Mouse (Mus musculus) left cerebral cortex, adult 2 months (tissue): Measurements from ENCODE around the gene BC049715. TPM values are rescaled to one million over a fixed set of nuclear protein-coding genes. Genes with fewer than 3 reads are reported as not detected.
A peak's percentile ranks its signal among the peaks of the same experiment; 100 is the strongest.
"Not testable (repeated sequence)": the region's sequence is repeated elsewhere in the genome, so short reads cannot be mapped to it uniquely, and the experiment has no call there.

Source experiments
- DNase-seq, 2 experiments: peaks; one replicate each; pipeline ENCODE4 v3.0.0; 2021 to 2022; ENCODE audit warnings: low spot score in 2 of 2, mixed read lengths in 1 of 2; ENCODE audit errors: extremely low spot score in 1 of 2
- H3K27ac ChIP-seq: fragments of 200-600 bp; 2 replicates; pipeline ENCODE4 v1.8.1; 2022
- H3K4me3 ChIP-seq: fragments of 200-600 bp; 2 replicates; pipeline ENCODE4 v1.8.1; 2022
- CTCF ChIP-seq: fragments of 200-600 bp; IDR thresholded peaks from 2 replicates; pipeline ENCODE4 v1.8.1; 2022; ENCODE audit warnings: antibody characterized with exemption, mild to moderate bottlenecking, moderate library complexity
- intact Hi-C: fragments of 180-260 bp; cut with DNase I; formaldehyde crosslinking; loops from one replicate; pipeline ENCODE4 v1.15.1; 2025
- long read RNA-seq, 2 experiments: library from polyadenylated mRNA; stranded (forward); transcript quantifications; one replicate each; pipeline ENCODE4 v2.0.0; 2021; ENCODE audit warnings: borderline mapping rate in 2 of 2
- total RNA-seq, 2 experiments: library from RNA; stranded (reverse); gene quantifications; 2 replicates each; pipeline ENCODE4 v1.2.3; 2021

Gene BC049715
- 1 to 10 TPM; 2.4 to 3.9 TPM for total RNA-seq
- long read RNA-seq, experiment 1: 0 reads
- long read RNA-seq, experiment 2: 0 reads

DNA sequence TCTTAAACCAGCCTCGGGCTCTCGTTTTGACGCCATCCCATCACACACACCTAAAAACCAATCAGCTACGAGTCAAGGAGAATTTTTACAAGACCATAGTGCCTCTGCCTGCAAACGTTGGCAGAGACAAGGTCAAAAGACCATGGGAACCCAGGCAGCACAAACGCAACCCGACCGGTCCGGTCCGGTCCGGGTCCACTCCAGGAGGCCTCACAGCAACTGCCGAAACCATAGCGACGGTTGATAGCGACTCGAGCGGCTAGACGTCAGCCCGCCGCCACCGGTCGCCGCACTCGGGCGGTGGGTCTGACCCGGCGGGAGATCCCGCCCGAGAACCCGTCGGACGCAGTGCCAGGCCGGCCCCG lies at the start of gene BC049715:
Gene BC049715 (plus strand): TSS at position 111 of the 365 bp plus-strand sequence.
- intact Hi-C loops: loop anchor here (1.0 to 10.0 kb wide), 2 partner anchors 23 to 1813 kb away; partner anchors contain the start of genes Ddx47 and Hist4h4
- Histone ChIP-seq H3K27ac (peak within 1 kb of the TSS; percentile 98), H3K4me3 (peak within 1 kb of the TSS; percentile 79)
- TF ChIP-seq CTCF: no peak
- no peak for DNase-seq

DNA sequence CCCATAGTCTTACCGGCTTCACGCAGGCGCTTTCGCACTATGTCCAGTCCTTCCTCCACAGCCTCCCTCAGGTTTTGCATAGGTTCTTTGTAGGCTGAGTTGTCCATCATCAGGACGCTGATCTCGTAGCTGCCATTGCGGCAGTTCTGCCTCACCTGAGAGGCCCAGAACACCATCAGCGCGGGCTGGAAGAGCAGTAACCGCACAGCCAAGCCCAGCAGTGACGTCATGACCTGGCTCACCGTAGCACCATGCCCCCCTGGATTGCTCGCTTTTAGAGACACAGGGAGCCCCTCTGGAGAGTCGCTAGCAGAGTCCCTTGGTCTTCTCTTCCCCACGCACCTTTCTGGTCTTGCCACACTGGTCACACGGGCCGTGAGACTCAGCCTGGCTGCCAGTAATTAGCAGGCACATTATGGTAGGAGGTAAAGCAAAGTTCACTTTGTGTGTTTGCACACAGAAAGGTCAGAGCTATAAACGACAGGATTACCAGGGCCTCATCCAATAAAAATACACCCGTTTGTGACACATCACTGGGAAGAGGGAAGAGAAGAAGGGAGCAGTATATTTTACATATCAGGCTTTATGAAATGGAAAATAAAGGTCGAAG lies 45.9 kb upstream of the BC049715 start, which contains the start of gene Gucy2c:
Gene Gucy2c (minus strand): TSS at position 389 of the 610 bp plus-strand sequence.
- DNase-seq: no peak
- TF ChIP-seq CTCF: no peak
- no peak within 1 kb of the TSS for H3K4me3 ChIP-seq
- intact Hi-C loops: no loop called here
- no peak within 1 kb of the TSS for H3K27ac ChIP-seq

DNA sequence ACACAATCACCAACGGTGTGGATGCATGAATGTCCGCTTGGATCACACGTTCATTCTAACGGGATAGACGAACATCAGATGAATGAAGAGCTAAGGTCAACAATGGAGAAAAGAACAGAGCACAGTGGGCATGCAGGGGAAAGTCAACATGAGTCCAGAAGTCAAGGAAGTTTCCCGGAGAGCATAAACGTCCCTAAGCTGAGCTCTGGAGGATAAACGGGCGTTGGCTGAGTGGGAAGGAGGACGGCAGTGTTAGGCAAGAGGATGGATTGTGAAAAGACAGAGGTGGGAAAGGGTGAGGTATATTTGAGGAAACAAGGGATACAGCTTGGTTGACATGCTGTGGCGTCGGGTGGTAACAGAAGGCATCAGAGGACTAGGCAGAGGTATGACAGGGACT lies 45.3 kb upstream of the BC049715 start:
- H3K4me3 ChIP-seq: no peak overlapping the region
- no peak for TF ChIP-seq CTCF
- intact Hi-C loops: no loop called here
- no peak overlapping the region for H3K27ac ChIP-seq
- no peak for DNase-seq

DNA sequence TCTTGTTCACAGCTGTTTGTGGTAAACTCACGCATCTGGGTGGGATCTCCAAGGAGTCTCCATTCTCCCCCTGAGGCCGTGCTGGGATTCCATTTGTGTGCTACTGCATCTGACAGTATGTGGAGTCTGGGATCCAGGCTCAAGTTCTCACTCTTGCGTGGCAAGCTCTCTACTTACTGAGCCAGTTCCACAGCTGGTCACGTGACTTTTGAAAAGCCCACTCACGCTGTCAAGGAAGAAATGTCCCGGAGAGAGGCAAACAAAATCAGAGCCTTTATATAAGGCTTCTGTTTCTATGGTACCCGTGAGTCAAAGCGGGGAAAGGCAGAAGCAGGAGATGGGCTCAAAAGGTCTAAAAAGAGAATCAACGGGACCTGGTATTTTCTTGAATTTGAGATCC lies 44.7 kb upstream of the BC049715 start:
- intact Hi-C loops: no loop called here
- peak in 1 of 2 experiments; percentile 29 for DNase-seq

DNA sequence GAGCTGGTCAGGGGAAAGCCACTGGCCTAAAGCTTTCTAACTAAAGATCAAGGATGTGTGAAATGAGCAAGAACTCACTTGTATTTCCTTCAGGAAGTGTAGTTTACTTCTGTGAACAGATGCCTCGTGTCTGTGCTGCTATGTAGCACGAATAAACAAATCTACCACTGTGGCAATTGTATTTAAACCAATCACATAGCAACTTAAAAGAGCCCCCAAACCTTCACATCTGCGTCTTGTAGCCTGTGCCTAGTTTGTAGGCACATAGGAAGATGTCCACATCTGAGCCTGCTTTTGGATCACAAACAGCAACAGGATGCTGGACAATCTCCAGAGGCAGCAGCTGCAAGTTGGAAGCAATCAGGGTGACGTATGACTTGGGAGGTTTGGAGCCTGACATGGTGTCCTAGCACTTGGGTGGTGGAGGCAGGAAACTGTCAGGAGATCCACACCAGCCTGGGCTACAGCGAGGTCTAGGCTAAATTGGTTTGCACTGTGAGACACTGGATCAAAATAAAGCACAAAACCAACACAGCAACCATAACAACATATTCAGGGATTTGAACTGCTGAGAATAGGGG lies 37.9 kb upstream of the BC049715 start:
- Histone ChIP-seq H3K4me3 (no peak overlapping the region), H3K27ac (no peak overlapping the region)
- TF ChIP-seq CTCF: no peak
- DNase-seq: no peak
- intact Hi-C loops: no loop called here

More for the DNA sequence above, 44.7 kb upstream of the BC049715 start:
- Histone ChIP-seq H3K4me3 (no peak overlapping the region), H3K27ac (no peak overlapping the region)
- no peak for TF ChIP-seq CTCF

DNA sequence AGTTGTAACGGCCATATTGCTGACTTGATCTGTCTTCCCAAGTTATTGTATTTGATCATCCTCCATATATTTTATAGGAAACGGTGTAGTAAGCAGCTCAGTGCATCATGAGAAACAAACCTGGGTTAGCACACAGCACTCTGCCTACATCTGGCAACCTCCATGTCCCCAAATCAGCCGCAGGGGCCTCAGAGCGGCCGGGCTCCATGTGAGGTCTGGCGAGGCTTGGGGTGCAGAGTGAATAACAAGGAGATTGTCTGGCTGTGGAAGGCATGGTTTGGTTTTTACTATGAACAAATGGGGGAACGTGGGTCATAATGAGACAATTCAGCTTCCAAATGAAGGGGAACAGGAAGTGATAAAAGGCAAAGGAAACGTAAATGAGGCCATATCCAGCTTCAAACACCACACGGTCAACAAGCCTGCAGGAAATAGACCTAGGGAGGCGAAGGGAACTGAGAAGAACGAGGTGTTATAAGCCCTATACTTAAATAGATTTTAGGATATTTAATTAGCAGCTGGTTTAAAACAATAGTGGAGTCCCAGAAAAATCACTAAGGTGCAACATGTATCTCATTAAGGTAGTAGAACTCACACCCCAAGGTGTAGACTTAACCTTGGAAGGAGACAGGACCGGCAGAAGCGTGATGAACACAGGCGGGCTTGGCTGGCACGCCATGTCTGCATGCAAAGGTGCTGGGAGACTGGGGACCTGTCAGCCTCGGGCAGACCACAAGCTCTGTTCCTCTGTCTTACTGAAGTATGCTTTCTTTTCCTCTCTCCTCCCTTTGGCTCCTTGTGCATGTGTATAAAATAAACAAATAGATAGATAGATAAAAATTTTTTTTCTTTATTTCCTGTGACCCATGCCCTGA lies 34.3 kb upstream of the BC049715 start:
- no peak for TF ChIP-seq CTCF
- intact Hi-C loops: no loop called here
- DNase-seq: no peak
- H3K27ac ChIP-seq: no peak overlapping the region
- no peak overlapping the region for H3K4me3 ChIP-seq

DNA sequence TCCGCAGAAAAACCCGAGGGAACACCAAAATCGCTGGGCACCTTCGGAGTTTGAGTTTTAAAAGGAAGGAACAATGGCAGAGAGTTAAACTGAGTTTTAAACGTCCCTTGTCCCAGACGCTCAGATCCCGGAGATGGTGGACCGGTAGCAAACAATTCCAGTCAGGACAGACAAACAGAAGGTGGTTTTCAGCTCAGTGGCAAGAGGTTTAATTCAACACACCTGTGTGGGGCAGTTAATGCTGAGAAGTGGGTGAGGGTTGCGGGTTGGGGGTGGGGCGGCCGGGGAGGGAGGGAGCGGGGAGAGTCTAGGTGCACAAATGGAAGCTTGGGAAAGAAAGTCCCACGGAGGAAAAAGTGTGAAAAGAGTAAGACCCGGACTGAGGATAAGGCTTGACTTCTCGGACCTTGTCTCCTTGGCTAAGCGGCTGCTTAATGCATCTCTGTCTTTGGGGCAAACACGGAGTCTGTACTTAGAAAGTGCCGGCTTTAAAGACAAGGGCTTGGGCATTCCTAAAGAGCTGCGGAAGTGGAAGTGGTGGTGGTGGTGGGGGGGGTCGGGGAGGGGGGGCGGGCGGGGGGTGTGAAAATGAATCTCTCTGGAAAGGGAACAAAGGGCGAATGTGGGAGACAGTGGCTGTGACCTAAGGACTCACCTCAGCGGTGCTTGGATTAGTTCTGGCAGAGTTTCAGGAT lies 33.4 kb upstream of the BC049715 start:
- intact Hi-C loops: no loop called here
- H3K27ac ChIP-seq: no peak overlapping the region
- H3K4me3 ChIP-seq: no peak overlapping the region
- no peak for DNase-seq
- no peak for TF ChIP-seq CTCF

DNA sequence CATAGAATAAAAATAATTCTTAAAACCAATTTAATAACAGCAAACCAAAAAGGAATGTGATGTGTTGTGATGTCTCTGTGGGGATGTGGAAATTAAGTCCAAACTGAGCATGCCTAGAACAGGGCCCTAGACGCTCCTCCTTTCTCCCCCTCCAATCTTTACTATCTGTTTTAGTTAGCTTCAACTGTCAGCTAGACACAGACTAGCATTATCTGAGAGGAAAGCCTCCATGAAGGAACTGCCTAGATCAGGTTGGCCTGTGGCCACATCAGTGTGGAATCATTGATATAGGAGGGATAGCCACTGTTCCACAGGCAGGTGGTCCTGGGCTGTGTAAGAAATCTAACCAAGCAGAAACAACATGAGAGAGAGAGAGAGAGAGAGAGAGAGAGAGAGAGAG lies 32.3 kb upstream of the BC049715 start:
- no peak for TF ChIP-seq CTCF
- DNase-seq: no peak
- no peak overlapping the region for H3K27ac ChIP-seq
- H3K4me3 ChIP-seq: no peak overlapping the region
- intact Hi-C loops: no loop called here

DNA sequence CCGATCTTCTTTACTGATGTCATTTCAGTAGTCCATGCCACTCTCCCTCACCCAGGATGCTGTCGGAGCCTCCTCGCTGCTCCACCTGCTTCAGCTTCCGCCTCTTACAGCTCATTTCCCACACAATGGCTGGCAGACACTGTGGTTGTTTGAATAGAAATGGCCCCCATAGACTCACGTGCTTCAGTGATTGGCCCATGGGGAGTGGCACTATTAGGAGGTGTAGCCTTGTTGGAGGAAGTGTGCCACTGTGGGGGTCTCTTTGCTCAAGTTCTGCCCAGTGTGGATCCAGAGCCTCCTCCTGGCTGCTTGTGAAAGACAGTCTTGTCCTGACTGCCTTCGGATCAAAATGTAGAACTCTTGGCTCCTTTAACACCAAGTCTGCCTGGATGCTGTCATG lies 31.6 kb upstream of the BC049715 start:
- no peak for TF ChIP-seq CTCF
- intact Hi-C loops: no loop called here
- no peak overlapping the region for H3K4me3 ChIP-seq
- DNase-seq: no peak
- no peak overlapping the region for H3K27ac ChIP-seq

DNA sequence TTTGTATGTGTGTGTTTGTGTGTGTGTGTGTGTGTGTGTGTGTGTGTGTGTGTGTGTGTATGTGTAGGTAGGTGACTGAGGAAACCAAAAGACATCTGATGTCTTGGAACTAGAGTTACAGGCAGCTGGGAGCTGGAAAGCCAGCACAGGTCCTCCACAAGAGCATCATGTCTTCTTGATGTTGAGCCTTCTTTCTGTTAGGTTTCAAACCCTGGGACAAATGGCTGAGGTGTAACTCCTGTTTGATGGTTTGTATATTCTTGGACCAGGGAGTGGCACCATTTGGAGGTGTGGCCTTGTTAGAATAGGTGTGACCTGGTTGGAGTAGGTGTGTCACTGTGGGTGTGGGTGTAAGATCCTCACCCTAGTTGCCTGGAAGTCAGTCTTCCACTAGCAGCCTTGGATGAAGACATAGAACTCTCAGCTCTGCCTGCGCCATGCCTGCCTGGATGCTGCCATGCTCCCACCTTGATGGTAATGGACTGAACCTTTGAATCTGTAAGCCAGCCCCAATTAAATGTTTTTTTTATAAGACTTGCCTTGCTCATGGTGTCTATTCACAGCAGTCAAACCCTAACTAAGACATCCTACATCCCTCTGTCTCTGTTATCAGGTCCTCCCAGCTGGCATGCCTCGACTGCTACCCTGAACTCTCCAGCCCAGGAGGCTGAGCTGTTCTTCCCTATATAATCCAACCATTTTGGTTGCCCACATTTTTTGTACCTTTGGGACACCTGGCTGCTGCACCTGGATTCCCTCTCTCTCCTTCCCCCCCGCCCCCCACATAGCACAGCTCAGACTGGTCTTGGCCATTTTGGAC lies 29.3 kb upstream of the BC049715 start:
- intact Hi-C loops, DNase-seq, H3K4me3 ChIP-seq, H3K27ac ChIP-seq: not testable (repeated sequence)

DNA sequence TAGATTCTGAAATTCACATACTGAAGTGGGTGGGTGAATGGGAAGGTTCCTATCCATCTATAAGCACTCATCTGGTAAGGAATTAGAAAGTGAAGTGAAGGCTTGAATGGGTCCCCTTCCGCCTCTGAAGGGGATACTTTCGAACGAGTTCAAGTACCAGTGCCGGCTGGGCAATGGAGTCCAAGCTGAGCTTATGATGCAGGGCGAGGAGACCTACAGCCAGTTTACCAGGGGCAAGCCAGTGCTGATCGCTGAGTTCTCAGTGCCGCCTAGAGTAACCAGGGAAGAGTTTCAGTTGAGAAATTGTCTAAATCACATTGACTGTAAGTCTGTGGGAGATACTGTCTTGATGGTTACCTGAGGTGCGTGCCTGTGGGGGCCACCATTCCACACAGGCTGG lies 26.7 kb upstream of the BC049715 start:
- no peak overlapping the region for H3K27ac ChIP-seq
- intact Hi-C loops: no loop called here
- no peak for TF ChIP-seq CTCF
- no peak overlapping the region for H3K4me3 ChIP-seq
- DNase-seq: no peak
